Mouse (Mus musculus): ENCODE data around the gene Ruvbl1. TPM values are rescaled to one million over a fixed set of nuclear protein-coding genes. Genes with fewer than 3 reads are reported as not detected.

Ruvbl1 gene
- polyA plus RNA-seq (2017; shearing (Covaris generic)) = 85.2 TPM

DNA sequence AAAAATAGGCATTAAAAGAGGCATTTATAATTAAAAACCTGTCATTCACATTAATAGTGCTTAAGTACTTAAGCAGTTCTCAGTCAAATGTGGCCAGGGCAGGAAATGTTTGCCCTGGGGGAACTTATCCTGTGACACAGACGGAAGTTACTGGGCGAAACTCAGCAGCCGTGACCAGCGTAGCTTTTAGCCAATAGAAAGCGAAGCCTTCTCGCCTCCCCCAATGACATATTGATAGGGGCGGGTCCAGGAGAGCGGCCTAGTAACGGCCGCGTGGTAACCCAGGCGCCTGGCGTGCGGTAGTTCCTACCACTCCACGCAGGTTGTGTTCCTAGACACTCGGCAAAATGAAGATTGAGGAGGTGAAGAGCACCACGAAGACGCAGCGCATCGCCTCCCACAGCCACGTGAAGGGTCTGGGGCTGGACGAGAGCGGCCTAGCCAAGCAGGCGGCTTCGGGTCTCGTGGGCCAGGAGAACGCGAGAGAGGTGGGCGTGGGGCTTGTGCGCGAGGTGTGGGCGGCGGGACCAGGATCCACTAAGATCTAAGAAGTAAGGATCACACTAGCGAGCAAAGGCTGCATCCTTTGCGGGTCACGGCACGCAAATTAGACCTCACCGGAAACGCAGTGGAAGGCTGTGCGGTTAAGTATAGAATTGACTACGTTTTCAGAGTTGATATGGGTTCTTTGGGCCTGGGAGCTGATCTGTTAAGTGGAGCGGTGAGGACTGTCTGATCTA lies at the start of gene Ruvbl1:
Gene Ruvbl1 (plus strand): TSS at position 229 of the 740 bp plus-strand sequence.

DNA sequence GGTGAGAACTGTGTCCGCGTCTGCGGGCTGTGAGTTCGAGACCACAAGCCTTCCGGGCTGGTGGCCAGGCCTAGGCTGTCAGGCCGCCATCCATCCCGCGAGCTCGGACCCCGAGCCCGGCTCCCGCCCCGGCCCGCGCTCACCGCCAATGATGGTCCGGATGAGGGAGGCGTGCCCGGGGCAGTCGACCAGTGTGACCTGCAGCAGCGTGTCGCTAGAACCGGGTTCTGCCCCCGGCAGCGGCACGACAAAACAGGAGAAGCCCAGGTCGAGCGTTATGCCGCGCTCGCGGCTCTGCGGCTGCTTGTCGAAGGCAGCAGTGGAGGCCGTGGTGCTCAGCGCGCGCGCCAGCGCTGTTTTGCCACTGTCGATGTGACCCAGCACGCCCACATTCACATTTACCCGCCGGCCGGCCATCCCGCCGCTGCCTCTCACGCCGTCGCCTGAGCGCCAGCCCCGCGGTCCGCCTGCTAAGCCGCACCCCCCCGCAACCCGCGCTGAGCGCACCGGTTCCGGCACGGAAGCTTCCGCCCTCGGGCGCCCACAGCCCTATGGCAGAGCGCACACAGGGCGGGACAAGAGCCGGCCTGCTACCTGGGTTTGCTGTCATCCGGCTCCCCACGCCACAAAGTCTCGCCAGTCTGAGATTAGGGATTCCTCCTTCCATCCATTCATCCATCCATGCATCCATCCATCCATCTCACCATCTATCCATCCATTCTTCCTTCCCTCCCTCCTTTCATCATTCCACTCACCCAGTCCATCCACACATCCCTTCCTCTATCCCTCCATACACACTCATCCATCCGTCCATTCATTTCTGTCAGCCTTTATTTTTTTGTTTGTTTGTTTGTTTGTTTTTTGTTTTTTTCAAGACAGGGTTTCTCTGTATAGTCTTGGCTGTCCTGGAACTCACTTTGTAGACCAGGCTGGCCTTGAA lies 18.9 kb upstream of the Ruvbl1 start, which contains the start of gene Eefsec:
Gene Eefsec (minus strand): TSS at position 477 of the 940 bp plus-strand sequence.

DNA sequence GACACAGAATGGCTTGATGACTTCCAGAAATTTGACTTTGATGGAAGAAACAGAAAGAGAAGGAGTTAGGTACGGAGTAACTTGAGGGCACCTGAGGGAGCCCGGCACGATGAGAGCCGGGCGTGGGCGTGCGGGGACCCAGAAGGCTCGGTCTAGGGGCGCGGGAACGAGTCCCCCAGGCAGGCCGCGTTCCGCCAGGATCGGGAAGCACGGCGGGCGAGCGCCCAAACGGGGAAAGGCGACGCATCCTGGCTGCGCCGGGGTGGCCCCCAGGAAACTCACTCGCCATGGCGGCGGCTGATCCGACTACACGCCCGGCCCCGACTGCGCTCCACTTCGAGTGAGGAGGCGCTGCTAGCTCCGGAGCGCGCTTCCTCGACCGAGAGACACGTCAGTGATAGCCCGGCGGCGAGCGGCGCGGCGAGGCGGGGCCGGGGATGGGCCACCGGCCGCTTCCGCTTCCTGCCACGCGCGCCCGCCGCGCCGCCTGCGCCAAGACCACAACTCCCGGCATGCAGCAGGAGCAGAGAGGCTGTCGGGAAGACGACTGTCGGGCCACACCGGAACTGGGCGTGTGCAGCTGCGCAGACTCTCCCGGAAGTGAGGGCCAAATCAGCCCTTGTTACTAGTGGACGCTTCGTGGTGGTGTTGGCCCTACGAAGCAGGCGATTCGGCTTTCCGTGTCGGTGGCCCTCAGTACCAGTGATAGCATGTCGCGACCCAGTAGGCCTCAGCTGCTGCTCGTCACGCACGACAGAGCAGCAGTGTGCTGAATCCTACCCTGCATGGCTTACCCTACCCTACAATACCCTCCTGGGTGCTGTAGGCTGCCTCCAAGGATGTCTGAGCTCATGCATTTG lies 53.4 kb downstream of the Ruvbl1 start, which contains the start of gene Sec61a1:
Gene Sec61a1 (minus strand): TSS at position 502 of the 860 bp plus-strand sequence.

Other genes with a start within 250 kb of the Ruvbl1 start
- gene Dnajb8, start 243.1 kb upstream of the Ruvbl1 start, polyA plus RNA-seq (2017; shearing (Covaris generic)) = not detected
- 43.0 TPM for gene Eefsec, start 18.9 kb upstream of the Ruvbl1 start, polyA plus RNA-seq (2017; shearing (Covaris generic))
- 258 TPM for gene Sec61a1, start 53.5 kb downstream of the Ruvbl1 start, polyA plus RNA-seq (2017; shearing (Covaris generic))
- not detected for gene Kbtbd12, start 172.5 kb downstream of the Ruvbl1 start, polyA plus RNA-seq (2017; shearing (Covaris generic))

Measured in activated CD4-positive, CD25-positive, alpha-beta regulatory T cell, adult 9 weeks (primary cell).